In genomic region chr15:51681191-51681590, GRCm38 (mm10) we compare ENCODE assay signal across 19 mouse cellular contexts.
A peak's percentile ranks its signal among the peaks of the same experiment; 100 is the strongest.
DNase-seq lines count a peak whose midpoint lies in the region; ATAC-seq lines count a peak whose summit lies in the region.
"Had no signal": no experiment of that assay in that cellular context is flagged by ENCODE, and none has a peak within 500 bp of the region (broad histone marks: within the 10 kb centered on the region; RNA-seq: fewer than 3 reads in every experiment).

No protein-coding gene starts in this region.

- no peaks in the 10 kb centered on the region for H3K36me3 ChIP-seq in heart, embryonic 10.5 days
- no peaks in the 10 kb centered on the region for H3K36me3 ChIP-seq in heart, embryonic 11.5 days (ENCODE audit: control insufficient read depth, insufficient read depth, low read length)
- H3K36me3 ChIP-seq: G1E had no signal

- no peak overlapping the region for H3K27ac ChIP-seq in heart, embryonic 10.5 days
- no peak overlapping the region for H3K27ac ChIP-seq in heart, embryonic 11.5 days (ENCODE audit: low read depth, low read length)

- H3K4me3 ChIP-seq in heart, embryonic 10.5 days: no peak overlapping the region
- H3K4me3 ChIP-seq in heart, embryonic 11.5 days (ENCODE audit: low read depth, low read length): no peak overlapping the region

- no peak overlapping the region for H3K4me2 ChIP-seq in heart, embryonic 11.5 days

- DNase-seq in heart, adult 11 months: peak; percentile 57
- no peak for DNase-seq in heart, adult 8-10 months (ENCODE audit: low spot score)
- peak; percentile 53 for DNase-seq in heart, embryonic 10.5 days (ENCODE audit: low spot score)
- DNase-seq: adrenal gland, adult 2 months; adrenal gland, adult 8-10 months; adrenal gland, postnatal 10 days; adrenal gland, postnatal 14 days; adrenal gland, postnatal 25 days; adrenal gland, postnatal 36 days; B cell, adult 2 months; cerebellum, adult 11 months; cerebellum, adult 11-12 months; cerebellum, adult 18-20 months had no signal

- H3K9me3 ChIP-seq in heart, embryonic 10.5 days: no peaks in the 10 kb centered on the region
- no peaks in the 10 kb centered on the region for H3K9me3 ChIP-seq in heart, embryonic 11.5 days (replicated peaks; ENCODE audit: control insufficient read depth, low read length)
- H3K9me3 ChIP-seq: G1E had no signal

- 82% methylated on average over 6 of the region's 6 CpGs for WGBS in heart, embryonic 10.5 days
- WGBS in heart, embryonic 11.5 days (ENCODE audit: insufficient replicate concordance): 80% methylated on average over 6 of the region's 6 CpGs

- H3K9ac ChIP-seq in heart, embryonic 11.5 days (ENCODE audit: low read depth, low read length): no peak overlapping the region

- ATAC-seq in heart, embryonic 11.5 days (replicated peaks; ENCODE audit: insufficient number of reproducible peaks, low FRiP score, low TSS enrichment): no peak
- ATAC-seq: activated CD4-positive, CD25-positive, alpha-beta regulatory T cell, adult 4 months; CD4-positive, CD25-positive, alpha-beta regulatory T cell, adult 4 months; Patski had no signal

- H3K4me1 ChIP-seq in heart, embryonic 10.5 days: peaks cover 13% of the 10 kb centered on the region; the same call in 1 of the 2 replicates
- no peaks in the 10 kb centered on the region for H3K4me1 ChIP-seq in heart, embryonic 11.5 days (ENCODE audit: control insufficient read depth, insufficient read depth, low read length)

- no peaks in the 10 kb centered on the region for H3K27me3 ChIP-seq in heart, embryonic 10.5 days (ENCODE audit: insufficient read depth, poor library complexity, severe bottlenecking)
- H3K27me3 ChIP-seq in heart, embryonic 11.5 days (ENCODE audit: control insufficient read depth, insufficient read depth, low read length): no peaks in the 10 kb centered on the region
- H3K27me3 ChIP-seq: CH12.LX, Patski had no signal
